Mouse (Mus musculus) right cerebral cortex, adult 18-20 months (tissue): ENCODE measurements around the gene Cpne5.

Experiments used
- DNase-seq: peaks from one replicate; pipeline ENCODE4 v3.0.0; 2022; ENCODE audit warnings: mixed read lengths

Cpne5 gene

DNA sequence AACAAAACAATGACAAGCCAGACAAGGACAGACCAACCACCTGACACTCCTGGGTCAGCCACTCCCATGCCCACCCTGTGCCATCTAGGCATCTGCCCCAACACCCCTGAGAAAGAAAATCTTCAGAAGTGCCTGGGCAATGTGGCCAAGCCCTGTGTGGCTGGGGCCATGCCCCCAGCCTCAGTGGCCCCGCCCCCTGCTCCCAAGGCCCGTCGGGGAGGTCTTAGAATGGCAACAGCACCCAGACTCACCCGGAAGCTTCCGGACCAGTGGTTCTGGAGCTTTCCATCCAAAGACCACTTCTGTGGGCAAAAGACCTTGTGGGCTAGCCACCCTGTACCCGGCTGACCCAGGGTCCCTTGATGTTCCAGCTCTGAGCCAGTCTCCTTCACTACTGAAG is 35.4 kb downstream of the Cpne5 start:
- no peak for DNase-seq

DNA sequence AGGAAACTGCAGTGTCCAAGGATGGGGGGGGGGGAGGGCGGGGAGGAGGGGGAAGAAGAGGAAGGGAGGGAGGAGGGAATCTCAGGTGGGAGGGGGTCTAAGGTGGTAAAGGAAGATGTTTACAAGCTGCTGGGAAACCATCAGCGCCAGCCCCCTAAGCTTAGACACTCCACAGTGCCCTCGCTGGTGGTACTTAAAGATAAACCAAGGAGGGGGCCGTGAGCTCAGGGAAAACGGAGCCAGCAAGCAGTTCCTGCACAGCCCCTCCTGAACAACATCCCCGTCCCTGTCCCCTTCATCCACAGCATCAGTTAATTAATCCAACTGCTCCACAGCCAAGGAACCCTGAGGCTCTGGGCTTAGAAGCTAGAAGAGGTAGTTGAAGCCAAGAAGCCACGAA is 38.1 kb downstream of the Cpne5 start:
- no peak for DNase-seq

DNA sequence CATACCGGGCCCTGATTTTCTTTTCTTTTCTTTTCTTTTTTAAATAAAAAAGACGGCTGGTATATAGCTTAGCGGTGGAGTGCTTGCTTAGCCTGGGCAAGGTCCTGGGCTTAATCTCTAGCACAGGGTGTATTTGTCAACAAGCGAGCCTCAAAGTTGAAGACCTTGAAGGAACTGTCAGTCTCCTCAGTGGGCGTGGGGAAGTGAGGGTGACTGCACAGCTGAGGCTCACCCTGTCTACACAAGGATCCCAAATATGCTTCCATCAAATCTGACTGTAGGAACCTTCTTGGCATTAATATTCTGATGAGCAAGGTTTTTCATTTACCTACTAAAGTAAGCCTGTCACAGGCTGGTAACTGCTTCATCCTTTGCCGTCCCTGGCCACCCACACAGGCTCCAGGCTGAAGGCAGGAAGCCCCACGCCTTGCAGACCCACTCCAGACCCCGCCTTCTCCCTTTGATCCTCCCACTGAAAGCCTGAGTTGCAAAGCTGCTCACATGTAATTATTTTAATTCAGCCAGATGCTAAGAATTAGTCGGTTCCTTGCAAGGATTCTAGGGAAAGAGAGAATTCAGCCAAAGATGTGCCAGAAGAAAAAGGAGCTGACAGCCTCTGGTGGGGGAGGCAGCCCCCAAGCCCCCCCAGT is 38.7 kb downstream of the Cpne5 start:
- DNase-seq: peak; percentile 80

DNA sequence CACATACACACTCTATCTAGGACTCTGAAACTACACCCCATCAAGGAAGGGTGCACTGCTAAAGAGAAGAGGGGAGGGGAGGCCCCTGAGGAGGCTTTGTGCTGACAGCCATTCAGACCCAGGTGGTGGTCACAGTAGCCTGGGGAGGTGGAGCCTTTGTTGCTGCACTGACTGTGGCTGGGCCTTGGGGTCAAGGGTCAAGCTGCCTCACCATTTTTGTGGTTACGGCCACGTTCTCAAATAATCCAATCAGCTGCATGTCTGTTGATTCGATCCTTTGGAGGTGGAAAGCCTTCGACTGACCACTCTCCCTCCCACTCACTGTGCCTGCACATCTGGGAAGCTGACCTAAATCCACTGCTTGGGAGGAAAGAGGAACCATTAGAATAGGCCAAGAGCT is 42.4 kb downstream of the Cpne5 start:
- DNase-seq: no peak

DNA sequence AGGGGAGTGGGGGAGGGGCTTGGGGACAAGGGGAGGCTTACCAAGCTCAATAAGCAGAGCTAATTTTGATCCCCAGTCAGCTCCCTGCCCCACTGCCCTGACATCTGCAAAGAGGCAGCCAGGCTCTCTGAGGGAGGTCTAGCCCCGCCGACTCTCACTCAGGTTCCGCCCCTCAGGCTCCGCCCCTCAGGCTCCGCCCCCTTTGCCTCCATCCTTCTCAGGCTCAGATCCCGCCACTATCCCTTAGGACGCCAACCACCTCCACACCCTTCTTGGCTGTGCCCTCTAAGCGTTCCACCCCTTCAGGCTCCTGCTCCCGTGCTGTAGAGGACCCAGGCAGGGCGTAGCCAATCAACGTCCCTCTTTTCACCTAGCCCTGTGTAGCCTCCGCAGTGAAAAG is 49.0 kb downstream of the Cpne5 start:
- DNase-seq: no peak

DNA sequence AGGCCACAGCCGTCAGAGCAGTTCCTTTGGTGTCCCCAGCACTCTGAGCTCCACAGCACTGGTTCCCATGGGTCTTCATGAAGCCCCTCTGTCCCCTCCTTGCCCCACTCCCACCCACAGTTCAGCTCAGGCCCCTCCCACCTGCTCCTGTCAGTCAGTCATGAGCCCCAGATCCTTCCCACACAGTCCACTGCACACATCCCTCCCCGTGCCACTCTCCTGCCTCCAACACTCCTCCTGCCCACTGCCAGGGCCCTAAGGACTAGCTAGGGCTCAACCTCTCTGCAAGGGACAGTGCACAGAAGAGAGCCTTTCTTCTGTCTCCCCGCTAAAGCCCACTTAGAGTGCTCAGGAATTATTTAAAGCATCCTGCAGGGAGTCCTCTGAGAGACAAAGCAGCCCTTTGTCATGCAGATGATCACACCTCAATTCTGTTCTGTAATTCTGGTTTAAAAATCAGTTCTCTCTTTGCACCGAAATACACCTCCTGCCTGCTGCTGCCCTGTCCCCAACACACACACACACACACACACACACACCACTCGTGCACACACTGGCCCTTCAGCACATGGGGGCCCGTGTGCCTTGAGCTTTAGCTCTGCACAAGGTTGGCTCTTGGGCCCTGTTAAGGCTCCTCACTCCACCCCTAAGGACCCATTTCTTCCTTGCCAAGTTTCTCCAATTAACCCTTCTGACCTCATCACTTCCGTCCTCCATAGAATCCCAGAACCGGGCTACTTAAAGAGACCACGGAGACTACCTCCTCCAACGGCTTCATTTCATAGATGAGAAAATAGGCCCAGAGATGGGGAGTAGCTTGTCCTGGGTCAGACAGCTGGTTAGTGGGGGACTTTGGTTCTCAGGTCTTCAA is 50.7 kb downstream of the Cpne5 start:
- DNase-seq: no peak

DNA sequence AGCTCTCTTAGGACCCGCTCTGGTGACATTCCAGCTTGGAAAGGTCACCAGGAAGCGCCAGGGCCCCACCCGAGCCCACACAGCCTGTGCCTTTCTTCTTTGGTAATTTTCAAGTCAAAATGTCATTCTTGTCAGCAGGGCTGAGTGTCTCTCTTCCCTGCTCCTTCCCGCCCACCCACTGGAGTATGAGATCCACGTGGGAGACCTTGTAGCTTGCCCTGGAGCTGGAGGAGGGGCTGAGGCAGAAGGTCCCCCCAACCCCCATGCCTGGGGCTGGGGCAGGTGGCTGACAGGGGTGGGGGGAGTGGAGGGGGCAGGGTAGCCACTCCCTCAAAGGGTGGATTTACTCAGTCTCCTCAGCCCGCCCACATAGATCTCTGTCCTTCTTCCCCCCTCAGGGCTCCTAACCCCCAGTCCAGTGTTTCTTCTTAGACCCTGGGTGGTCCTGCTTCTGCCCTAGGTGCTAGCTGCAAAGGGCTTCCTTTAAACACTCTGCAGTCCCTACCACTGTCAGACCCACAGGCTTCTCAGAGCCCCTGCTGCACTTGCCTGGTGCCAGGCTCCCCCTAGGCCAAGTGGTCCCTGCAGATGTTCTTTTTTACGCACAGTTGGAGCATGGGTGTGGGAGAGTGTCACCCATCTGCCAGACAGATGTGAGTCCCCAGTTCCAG is 52.5 kb downstream of the Cpne5 start:
- DNase-seq: no peak

DNA sequence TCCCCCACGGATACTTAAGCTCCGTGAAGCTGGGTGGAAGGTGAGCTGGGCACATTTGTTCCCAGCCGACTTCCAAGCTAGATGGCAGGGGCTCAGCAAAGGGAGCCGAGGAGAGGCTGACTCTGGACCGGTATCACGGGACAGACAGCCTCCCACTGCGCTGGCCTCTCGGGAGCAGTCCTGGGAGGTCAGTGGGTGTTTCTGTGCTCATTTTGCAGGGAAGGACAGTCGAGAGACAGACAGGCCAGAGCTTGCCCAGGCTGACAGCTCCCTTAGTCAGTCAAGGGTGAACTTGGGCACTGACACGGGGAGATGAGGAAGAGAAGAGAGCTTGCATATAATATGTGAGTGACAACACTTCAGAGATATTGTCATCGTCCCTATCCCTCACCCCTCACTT is 54.8 kb downstream of the Cpne5 start:
- no peak for DNase-seq

DNA sequence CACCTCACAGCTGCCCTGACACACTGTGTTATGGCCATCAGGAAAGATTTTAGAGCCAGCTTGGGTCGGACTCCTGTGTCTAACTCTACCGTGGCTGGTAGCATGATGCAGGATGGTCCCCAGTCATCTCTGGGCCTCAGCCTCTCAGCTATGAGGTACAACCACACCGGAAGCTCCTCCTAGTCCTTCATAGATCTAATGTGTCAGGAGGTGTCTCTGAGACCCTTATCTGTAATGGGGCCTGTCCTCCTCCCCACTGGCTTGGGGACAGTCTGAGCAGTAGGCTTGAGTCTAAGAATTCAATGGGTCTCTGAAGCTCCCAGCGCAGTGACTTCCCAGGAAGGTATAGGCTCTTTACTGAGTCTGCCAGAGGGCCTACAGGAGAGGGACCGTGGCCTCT is 56.2 kb downstream of the Cpne5 start:
- DNase-seq: no peak

DNA sequence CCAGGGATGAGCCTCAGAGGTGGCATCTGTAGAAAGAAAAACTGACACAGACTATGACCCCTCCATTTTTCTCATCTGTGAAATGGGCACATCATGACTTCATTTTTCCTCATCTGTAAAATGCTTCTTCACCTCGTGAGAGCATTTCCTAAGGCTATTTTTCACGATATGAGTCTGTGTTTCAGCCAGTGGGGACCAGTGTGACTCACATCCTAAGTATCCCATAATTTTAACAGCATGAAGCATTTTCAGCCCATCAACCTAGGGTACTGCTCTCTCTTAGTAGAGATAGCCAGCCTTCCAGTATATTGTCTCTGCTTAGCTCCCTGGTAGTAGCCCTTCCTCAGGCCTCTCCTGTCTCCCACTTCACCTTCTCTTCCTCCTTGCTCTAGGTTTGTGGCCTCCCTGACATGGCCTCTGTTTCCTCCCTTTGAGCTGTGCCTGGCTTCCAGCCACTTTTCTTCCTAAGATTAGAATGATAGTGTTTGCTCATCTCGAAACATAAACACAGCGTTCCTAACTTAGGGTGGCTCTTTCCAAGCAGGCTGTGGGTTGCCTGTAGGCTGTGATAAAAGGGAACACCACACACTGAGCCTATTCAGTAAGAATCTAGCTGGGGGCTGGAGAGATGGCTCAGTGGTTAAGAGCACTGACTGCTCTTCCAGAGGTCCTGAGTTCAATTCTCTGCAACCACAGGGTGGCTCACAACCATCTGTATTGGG is 57.4 kb downstream of the Cpne5 start:
- DNase-seq: no peak

DNA sequence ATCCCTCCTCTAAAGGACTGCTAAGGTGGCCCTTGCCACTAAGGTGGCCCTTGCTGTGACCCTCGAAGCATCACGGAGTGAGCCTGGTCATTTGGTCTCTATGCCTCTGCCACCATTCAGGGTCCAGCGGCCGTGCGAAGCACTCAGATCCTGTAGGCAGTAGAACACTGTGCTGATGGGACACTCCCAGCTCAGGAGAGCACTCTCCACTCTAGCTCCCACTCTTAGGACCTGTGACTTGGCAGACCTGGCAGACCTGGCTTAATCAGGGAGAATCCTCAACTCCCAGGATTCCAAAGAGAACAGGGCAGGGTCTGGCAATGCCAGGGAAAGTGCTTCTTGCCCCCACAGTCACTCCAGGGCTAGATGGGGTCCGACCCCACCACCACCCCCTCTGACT is 58.0 kb downstream of the Cpne5 start:
- DNase-seq: no peak

DNA sequence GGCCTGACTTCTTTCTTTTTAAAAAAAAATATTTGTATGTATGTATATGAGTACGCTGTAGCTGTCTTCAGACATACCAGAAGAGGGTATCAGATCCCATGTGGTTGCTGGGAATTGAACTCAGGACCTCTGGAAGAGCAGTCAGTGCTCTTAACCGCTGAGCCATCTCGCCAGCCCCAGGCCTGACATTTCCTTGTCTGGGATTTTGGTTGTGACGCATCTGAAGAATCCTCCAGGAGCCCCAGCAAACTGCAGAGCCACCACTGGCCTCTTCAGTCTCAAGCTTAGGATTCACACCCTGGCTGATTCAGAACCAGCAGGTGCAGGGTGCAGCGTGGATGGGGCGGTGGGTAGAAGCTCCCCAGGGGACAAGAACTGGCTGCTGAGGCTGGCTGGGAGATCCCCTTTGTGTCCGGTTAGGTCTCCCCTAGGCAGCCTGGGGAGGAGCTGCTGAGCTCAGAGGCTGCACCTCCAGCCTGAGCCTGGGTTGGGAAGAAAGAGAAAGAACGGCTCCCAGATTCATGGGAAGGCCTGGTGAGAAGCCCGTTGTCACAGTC is 59.4 kb downstream of the Cpne5 start:
- no peak for DNase-seq

DNA sequence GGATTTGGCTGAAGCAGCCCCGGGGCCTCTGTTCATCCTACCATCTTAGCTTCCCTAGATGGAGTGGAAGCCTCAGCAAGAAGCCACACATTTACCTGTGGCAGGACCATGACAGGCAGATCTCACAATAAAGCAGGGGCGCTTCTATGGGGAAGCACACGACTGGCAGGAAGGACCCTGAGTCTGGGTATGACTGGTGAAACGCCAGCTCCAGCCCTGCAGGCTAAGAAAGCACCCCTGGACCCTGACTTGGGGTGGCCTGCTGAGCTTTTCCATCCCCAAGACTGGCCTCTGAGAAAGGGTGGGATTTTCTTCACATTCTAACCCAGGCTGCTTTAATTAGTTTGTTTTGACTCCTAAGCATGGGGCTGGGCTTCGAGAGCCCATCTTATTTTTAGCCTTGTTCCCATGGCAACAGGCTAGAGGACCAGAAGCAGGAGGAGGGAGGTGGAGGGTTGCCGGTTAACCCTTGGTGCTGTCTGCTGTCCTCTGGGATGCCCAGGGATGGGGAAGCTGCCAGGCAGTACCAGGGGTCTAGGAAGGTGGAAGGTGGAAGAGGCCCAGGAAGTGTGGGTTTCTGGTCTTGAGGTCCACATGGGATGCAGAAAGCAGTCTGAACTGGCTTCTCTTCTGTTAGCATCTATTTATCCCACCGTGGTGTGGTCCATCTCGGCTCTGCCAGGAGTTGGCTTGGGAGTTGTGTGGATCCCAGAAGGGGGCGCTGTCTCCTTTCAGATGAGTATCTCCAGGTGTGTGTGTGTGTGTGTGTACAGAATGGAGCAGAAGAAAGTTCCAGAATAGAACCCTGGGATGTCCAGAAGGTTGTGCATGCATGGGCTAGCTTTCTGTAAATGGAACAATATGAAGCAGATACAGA is 61.3 kb downstream of the Cpne5 start:
- DNase-seq: peak; percentile 78

DNA sequence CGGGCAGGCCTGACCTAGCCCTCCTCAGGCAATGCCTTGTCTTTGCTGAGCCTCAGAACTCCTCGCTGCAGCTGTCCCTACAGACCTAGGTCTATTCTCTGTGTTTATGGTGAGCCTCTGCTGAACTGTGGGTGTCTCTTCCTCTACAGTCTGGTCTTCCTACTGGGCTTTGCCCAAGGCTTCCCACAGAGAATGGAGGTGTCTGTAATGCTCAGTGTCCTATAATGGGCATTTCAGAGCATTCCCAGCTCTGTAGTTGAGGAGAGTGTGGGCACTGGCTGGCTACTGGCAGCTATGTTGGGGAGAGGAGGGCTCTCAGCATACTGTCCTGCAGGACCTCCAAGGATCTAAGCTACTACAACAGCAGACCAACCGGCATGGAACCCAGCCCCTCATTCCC is 62.3 kb downstream of the Cpne5 start:
- no peak for DNase-seq

DNA sequence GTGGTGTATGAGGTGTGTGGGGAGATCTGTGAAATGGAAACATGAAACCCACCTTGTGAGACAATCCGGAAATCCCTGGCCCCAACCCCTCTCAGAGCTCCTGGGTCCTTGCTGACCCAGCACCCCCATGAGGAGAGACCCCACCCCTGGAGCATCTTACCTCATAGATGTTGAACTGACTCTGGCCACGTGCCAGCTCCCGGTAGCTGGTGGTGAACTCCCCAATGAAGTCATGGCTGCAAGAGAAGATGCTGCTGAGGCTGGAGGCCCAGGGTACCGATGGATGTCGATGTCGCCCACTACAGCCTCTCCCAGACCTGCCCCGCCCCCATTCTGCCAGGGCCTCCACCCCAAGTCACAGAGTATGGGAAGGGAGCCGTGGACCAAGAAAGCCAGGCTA is 64.8 kb downstream of the Cpne5 start:
- no peak for DNase-seq

DNA sequence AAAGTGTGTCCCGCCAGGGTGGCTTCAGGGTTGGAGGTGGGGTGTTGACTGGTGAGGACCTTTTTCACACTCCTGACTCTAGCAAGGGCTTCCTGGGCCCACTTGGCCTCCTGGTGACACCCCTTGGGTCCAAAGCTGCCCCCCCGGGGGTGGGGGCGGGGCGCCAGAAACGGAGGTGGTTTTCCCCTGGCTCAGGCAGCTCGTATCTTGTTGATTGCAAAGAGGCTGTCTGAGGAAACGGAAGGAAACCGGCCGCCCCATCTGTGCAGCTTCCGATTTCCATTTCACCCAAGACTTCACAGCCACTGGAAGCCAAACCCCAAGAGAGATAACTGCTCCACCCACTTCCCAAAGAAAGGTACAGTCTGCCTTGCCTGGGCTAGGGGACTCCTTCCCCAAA is 65.9 kb downstream of the Cpne5 start:
- DNase-seq: no peak

DNA sequence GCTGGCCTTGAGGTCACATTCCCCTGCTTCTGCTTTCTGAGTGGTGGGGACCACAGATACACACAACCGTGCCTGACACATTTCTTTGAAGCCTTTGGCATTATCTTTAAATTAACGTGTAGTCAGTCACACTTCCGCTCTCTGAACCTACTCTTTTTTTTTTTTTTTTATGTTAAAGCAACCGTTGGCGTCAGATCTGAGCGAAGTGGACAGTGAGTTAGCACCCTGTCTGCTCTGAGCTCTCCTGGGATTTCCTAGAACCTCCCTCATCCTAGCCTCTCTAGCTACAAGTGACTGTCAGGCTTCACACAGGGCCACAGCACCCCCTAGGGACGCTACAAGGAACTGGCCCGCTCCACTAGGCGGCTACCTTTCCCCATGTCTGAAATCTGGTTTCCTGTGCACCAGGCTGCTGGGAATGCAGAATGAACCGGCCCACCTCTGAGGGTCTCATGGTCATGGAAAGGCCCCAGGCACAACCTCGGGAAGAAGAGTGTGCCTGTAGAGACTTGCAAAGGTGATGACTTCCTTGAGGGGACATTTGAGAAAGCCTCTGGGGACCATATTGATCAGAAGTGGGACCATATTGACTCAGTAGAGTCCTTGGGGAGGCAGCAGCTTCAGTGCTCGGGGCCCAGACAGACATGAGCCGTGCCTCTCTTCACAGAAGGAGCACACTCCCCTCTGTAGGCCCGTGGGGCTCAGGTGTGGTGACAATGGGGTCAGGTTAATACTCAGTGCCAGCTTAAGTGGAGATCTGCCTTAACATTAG is 66.8 kb downstream of the Cpne5 start:
- DNase-seq: peak; percentile 74

DNA sequence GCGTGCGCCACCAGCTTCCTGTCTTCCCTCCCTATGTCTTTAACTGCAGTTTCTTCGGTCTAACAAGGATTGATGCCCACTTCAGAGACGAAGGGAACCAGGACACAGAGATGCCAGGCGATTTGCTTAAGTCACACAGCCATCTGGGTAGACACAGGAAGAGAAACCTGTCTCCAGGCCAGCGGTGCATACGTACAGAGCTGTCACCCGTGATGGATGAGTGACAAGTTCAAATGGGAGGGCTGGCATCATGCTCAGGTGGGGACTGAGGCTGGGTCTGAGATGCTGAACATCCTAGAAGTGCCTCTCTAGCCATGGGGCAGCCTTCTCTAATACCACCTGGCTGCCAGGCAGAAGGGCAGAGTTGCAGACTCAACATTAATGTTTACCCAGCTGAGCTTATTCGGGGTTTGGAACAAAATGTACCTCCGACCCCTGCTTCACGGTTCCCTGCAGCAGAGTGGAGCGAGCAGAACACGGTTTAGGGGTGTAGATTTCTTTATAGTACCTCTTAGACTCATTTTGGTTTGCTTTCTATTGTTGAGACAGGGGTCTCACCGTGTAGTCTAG is 67.5 kb downstream of the Cpne5 start:
- no peak for DNase-seq

DNA sequence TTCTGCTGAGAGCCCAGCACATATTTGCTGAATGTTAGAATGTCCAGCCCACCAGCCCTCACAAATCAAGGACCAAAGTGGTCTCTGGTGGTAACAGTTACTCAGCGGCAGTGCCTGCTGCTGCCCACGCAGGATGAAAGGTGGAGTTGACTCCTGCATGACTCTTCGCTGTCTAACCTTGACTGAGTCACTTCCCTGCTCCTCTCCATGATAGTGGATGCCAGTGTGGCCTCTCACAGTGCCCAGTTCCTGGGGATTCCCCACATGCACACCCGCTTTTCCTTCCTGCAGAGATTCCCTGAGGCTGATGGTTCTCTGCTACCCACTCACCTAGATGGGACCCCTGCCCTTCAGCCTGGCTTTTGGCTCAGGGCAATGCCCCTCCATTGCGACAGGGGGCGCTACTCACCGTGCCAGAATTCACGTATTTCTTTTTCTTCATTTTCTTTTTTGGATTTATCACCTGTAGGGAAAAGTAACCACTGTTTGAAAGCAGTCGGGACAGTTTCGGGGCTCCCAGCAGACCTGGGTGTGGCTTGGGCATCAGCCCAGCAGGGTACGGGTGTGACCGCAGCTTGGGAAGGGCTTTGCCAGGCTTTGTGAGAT is 68.9 kb downstream of the Cpne5 start:
- DNase-seq: no peak

DNA sequence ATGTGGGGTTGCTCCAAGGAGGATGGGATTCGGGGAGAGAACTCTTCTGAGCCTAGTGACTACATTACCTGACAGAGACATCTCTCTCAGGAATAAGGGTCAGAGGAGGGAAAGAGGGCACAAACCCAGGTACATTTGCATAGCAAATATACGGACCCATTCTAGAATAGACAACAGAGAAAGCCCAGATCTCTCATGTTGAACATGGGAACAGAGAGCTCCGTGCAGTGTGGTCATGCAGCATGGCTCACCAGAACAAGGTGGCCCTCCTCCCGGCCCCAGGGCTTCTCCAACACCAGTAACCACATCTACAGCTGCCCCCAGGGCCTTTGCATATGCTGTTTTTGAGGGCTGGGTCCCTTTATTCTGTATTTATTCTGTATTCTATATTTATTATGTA is 69.5 kb downstream of the Cpne5 start:
- DNase-seq: no peak
